Mouse (Mus musculus) G1E (cell line): ENCODE results near the gene Lzts2. TPM values are rescaled to one million over a fixed set of nuclear protein-coding genes. Genes with fewer than 3 reads are reported as not detected.
"Not testable (repeated sequence)": the region's sequence is repeated elsewhere in the genome, so short reads cannot be mapped to it uniquely, and the experiment has no call there.

Experiments
- ATAC-seq: 2 replicates; pipeline ENCODE4 v1.8.0; 2016; ENCODE audit warnings: mild to moderate bottlenecking; ENCODE audit not compliant: insufficient number of reproducible peaks, poor library complexity, low FRiP score, severe bottlenecking; ENCODE audit errors: extremely low read depth
- DNase-seq: peaks from one replicate; pipeline ENCODE4 v3.0.0; 2012; ENCODE audit warnings: low spot score
- H3K27me3 ChIP-seq: 2 replicates; pipeline ENCODE4 v1.6.1; 2012; ENCODE audit warnings: mild to moderate bottlenecking, low read length, inconsistent platforms; ENCODE audit not compliant: insufficient read depth
- H3K36me3 ChIP-seq: replicated peaks from 2 replicates; pipeline ENCODE3; 2012; ENCODE audit warnings: mild to moderate bottlenecking, inconsistent platforms
- H3K4me1 ChIP-seq: 2 replicates; pipeline ENCODE4 v1.6.1; 2012; ENCODE audit warnings: low read depth, low read length, inconsistent platforms, mixed read lengths; ENCODE audit not compliant: insufficient read depth
- H3K4me3 ChIP-seq: 2 replicates; pipeline ENCODE4 v1.5.1; 2012; ENCODE audit warnings: low read depth, mild to moderate bottlenecking, inconsistent platforms, low read length, moderate library complexity, mixed read lengths
- H3K9me3 ChIP-seq: replicated peaks from 2 replicates; pipeline ENCODE4 v1.6.1; 2012; ENCODE audit warnings: inconsistent platforms
- CTCF ChIP-seq: IDR thresholded peaks from 2 replicates; pipeline ENCODE4 v1.5.1; 2012; ENCODE audit warnings: low read depth, low read length, inconsistent platforms, mixed read lengths
- GATA1 ChIP-seq: IDR thresholded peaks from 2 replicates; pipeline ENCODE4 v1.6.1; 2012; ENCODE audit warnings: borderline replicate concordance, low read length, inconsistent platforms, mixed read lengths
- GATA2 ChIP-seq: IDR thresholded peaks from 2 replicates; pipeline ENCODE4 v1.6.1; 2012; ENCODE audit warnings: low read depth, low read length, inconsistent platforms, borderline replicate concordance
- POLR2AphosphoS5 ChIP-seq: IDR thresholded peaks from 2 replicates; pipeline ENCODE4 v1.6.1; 2012; ENCODE audit warnings: low read depth, low read length, inconsistent platforms; ENCODE audit not compliant: insufficient replicate concordance
- TAL1 ChIP-seq: conservative IDR thresholded peaks from 2 replicates; pipeline ENCODE4 v1.6.1; 2012; ENCODE audit warnings: low read depth, low read length, inconsistent platforms, mixed read lengths
- polyA plus RNA-seq: library from polyadenylated mRNA; stranded (reverse); fragments of >175 nt; gene quantifications from 2 replicates; pipeline ENCODE4 v1.2.3, GENCODE M21; 2012
- total RNA-seq, 2 experiments: library from RNA; stranded (forward) in 1 of 2; stranded (reverse) in 1 of 2; fragments of 200-1000 nt in 1 of 2; fragments of >200 nt in 1 of 2; fragmentation: Nextera tagmentation in 1 of 2; gene quantifications; 2 replicates each; pipeline ENCODE4 v1.2.3; 2014 to 2017

Lzts2 gene
- total and polyA plus RNA-seq, 3 experiments: 21.7 to 122 (median 32.7) TPM

DNA sequence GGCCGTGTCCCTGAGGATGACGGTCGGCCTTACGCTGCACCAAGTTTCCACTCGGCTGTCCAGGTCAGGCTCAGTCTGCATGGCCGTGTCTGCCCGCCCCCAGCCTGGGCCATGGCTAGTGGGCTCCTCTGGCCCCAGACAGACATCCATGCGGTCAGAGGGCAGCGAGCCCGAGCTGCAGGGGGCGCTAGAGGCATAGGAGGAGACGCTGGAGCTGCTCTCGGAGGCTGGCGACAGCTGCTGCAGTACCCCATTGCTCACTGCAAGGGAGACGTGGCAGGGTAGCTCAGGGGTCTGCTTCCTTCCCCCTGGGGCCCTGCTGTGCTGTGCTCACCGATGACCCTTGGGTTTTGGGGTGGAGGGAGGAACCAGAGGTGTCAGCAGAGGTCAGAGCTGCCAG, 22.7 kb downstream of the Lzts2 start:
- no peak overlapping the region for H3K4me3 ChIP-seq
- H3K36me3 ChIP-seq: no peaks in the 10 kb centered on the region
- H3K27me3 ChIP-seq: peaks cover 51% of the 10 kb centered on the region
- ATAC-seq: no peak
- TF ChIP-seq POLR2AphosphoS5 (no peak), CTCF (peak; percentile 35), GATA1 (no peak)
- H3K4me1 ChIP-seq: peaks cover 21% of the 10 kb centered on the region
- DNase-seq: no peak
- H3K9me3 ChIP-seq: no peaks in the 10 kb centered on the region

- Histone ChIP-seq H3K27me3 (peaks cover 52% of the 10 kb centered on the region), H3K4me1 (peaks cover 14% of the 10 kb centered on the region)
- H3K4me3 ChIP-seq, DNase-seq, H3K36me3 ChIP-seq, ATAC-seq, H3K9me3 ChIP-seq: not testable (repeated sequence)
These were observed 24.0 kb downstream of the Lzts2 start for GRCm38 (mm10) chr19:45038198-45038597.

GRCm38 (mm10) chr19:45040214-45040613, 26.0 kb downstream of the Lzts2 start:
- H3K4me3 ChIP-seq: no peak overlapping the region
- DNase-seq (no peak), ATAC-seq (no peak)
- no peaks in the 10 kb centered on the region for H3K9me3 ChIP-seq
- peaks cover 66% of the 10 kb centered on the region for H3K27me3 ChIP-seq
- no peak for TF ChIP-seq GATA1
- TF ChIP-seq TAL1: no peak
- no peak for TF ChIP-seq POLR2AphosphoS5
- TF ChIP-seq CTCF: no peak
- TF ChIP-seq GATA2: no peak
- H3K36me3 ChIP-seq: no peaks in the 10 kb centered on the region
- H3K4me1 ChIP-seq: peaks cover 14% of the 10 kb centered on the region

GRCm38 (mm10) chr19:45044389-45044927, 30.2 kb downstream of the Lzts2 start:
- no peaks in the 10 kb centered on the region for H3K9me3 ChIP-seq
- peaks cover 29% of the 10 kb centered on the region for H3K4me1 ChIP-seq
- no peak for DNase-seq
- ATAC-seq: no peak
- H3K27me3 ChIP-seq: peaks cover 58% of the 10 kb centered on the region
- no peak for TF ChIP-seq TAL1
- no peak for TF ChIP-seq GATA2
- no peak for TF ChIP-seq GATA1
- TF ChIP-seq CTCF: no peak
- no peak for TF ChIP-seq POLR2AphosphoS5
- H3K36me3 ChIP-seq: peaks cover 7% of the 10 kb centered on the region
- no peak overlapping the region for H3K4me3 ChIP-seq

GRCm38 (mm10) chr19:45045236-45045635, 31.0 kb downstream of the Lzts2 start:
- peaks cover 50% of the 10 kb centered on the region for H3K27me3 ChIP-seq
- no peaks in the 10 kb centered on the region for H3K9me3 ChIP-seq
- H3K4me3 ChIP-seq: no peak overlapping the region
- no peak for DNase-seq
- TF ChIP-seq CTCF (no peak), GATA1 (no peak), GATA2 (no peak), TAL1 (no peak), POLR2AphosphoS5 (no peak)
- H3K4me1 ChIP-seq: peaks cover 33% of the 10 kb centered on the region
- ATAC-seq: no peak
- H3K36me3 ChIP-seq: peaks cover 15% of the 10 kb centered on the region

DNA sequence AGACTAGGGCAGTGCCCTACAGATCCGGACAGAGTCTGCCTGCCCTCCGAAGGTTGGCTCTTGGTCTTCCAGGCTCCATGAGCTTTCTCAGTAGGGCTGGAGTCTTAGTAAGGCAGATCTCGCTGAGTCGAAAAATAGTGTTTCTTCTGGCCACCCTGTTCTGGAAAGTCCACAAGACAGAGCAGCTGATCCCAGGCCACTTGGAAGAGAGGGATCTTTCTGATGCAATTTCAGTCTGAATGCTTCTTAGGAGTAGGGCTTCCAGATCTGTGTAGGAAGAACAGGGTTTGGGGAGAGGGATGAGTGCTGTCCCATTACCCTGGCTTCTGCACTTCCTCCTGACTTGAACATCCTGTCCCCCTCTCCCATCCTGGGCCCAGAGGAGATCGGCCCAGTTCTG, 31.4 kb downstream of the Lzts2 start, which contains the start of gene Pdzd7:
Pdzd7 (minus strand) TSS at position 67 of the 400 bp plus-strand sequence.
- Histone ChIP-seq H3K36me3 (peaks cover 19% of the 10 kb centered on the region), H3K9me3 (no peaks in the 10 kb centered on the region), H3K4me3 (no peak within 1 kb of the TSS), H3K4me1 (peaks cover 33% of the 10 kb centered on the region), H3K27me3 (peaks cover 46% of the 10 kb centered on the region)
- DNase-seq (no peak), ATAC-seq (no peak)
- TF ChIP-seq GATA1 (no peak), POLR2AphosphoS5 (no peak), TAL1 (no peak), CTCF (no peak), GATA2 (no peak)
